Mouse (Mus musculus): ENCODE measurements around the gene Retsat. TPM values are rescaled to one million over a fixed set of nuclear protein-coding genes. Genes with fewer than 3 reads are reported as not detected.
A peak's percentile ranks its signal among the peaks of the same experiment; 100 is the strongest.

Gene Retsat
- polyA plus RNA-seq, 1 experiment, result 20.8 TPM

- H3K27me3 ChIP-seq (ENCODE audit: control insufficient read depth, insufficient read depth, insufficient read length), result no peaks in the 10 kb centered on the region
- H3K79me2 ChIP-seq (ENCODE audit: control insufficient read depth, insufficient read depth), result no peaks in the 10 kb centered on the region
- H3ac ChIP-seq (ENCODE audit: control insufficient read depth, insufficient read length, low read depth), result no peak overlapping the region
- H3K4me3 ChIP-seq (ENCODE audit: insufficient read depth, poor library complexity, severe bottlenecking), result no peak overlapping the region
- H3K36me3 ChIP-seq (ENCODE audit: control insufficient read depth, insufficient read depth), result no peaks in the 10 kb centered on the region
- TF ChIP-seq FOSL1 (IDR thresholded peaks at IDR 0.05; ENCODE audit: insufficient read depth, low read length, poor library complexity, severe bottlenecking), result no peak
- TF ChIP-seq MYOD1 (IDR thresholded peaks at IDR 0.05; ENCODE audit: control insufficient read depth, insufficient read length, low read depth), result no peak
- TF ChIP-seq MAX (IDR thresholded peaks at IDR 0.05), result no peak
- TF ChIP-seq MYOG (IDR thresholded peaks at IDR 0.05; ENCODE audit: control insufficient read depth, extremely low read depth, insufficient read length), result no peak
- TF ChIP-seq CTCF (IDR thresholded peaks at IDR 0.05; ENCODE audit: control insufficient read depth, insufficient read depth, insufficient read length), result no peak
- TF ChIP-seq CEBPB (IDR thresholded peaks at IDR 0.05; ENCODE audit: low read depth), result no peak
- no peak for TF ChIP-seq USF1 (IDR thresholded peaks at IDR 0.05; ENCODE audit: low read depth)
- H3K79me3 ChIP-seq (ENCODE audit: low read depth), result no peaks in the 10 kb centered on the region
Measured at GRCm38 (mm10) chr6:72650338-72650851, 52.1 kb downstream of the Retsat start.

- Histone ChIP-seq H3K4me3 (ENCODE audit: insufficient read depth, poor library complexity, severe bottlenecking) (no peak overlapping the region), H3K79me3 (ENCODE audit: low read depth) (no peaks in the 10 kb centered on the region), H3K27me3 (ENCODE audit: control insufficient read depth, insufficient read depth, insufficient read length) (no peaks in the 10 kb centered on the region), H3K36me3 (ENCODE audit: control insufficient read depth, insufficient read depth) (no peaks in the 10 kb centered on the region), H3K79me2 (ENCODE audit: control insufficient read depth, insufficient read depth) (no peaks in the 10 kb centered on the region), H3ac (ENCODE audit: control insufficient read depth, insufficient read length, low read depth) (no peak overlapping the region)
- TF ChIP-seq FOSL1 (IDR thresholded peaks at IDR 0.05; ENCODE audit: insufficient read depth, low read length, poor library complexity, severe bottlenecking) (no peak), MAX (IDR thresholded peaks at IDR 0.05) (no peak), MYOD1 (IDR thresholded peaks at IDR 0.05; ENCODE audit: control insufficient read depth, insufficient read length, low read depth) (no peak)
Measured at GRCm38 (mm10) chr6:72653419-72653818, 55.1 kb downstream of the Retsat start.

- Histone ChIP-seq H3K36me3 (ENCODE audit: control insufficient read depth, insufficient read depth) (no peaks in the 10 kb centered on the region), H3K27me3 (ENCODE audit: control insufficient read depth, insufficient read depth, insufficient read length) (no peaks in the 10 kb centered on the region), H3ac (ENCODE audit: control insufficient read depth, insufficient read length, low read depth) (no peak overlapping the region), H3K4me3 (ENCODE audit: insufficient read depth, poor library complexity, severe bottlenecking) (no peak overlapping the region), H3K79me2 (ENCODE audit: control insufficient read depth, insufficient read depth) (no peaks in the 10 kb centered on the region), H3K79me3 (ENCODE audit: low read depth) (no peaks in the 10 kb centered on the region)
- TF ChIP-seq USF1 (IDR thresholded peaks at IDR 0.05; ENCODE audit: low read depth) (no peak), MYOG (IDR thresholded peaks at IDR 0.05; ENCODE audit: control insufficient read depth, extremely low read depth, insufficient read length) (no peak), CEBPB (IDR thresholded peaks at IDR 0.05; ENCODE audit: low read depth) (no peak), MAX (IDR thresholded peaks at IDR 0.05) (no peak), MYOD1 (IDR thresholded peaks at IDR 0.05; ENCODE audit: control insufficient read depth, insufficient read length, low read depth) (no peak), FOSL1 (IDR thresholded peaks at IDR 0.05; ENCODE audit: insufficient read depth, low read length, poor library complexity, severe bottlenecking) (no peak), CTCF (IDR thresholded peaks at IDR 0.05; ENCODE audit: control insufficient read depth, insufficient read depth, insufficient read length) (no peak)
Measured at GRCm38 (mm10) chr6:72654355-72654754, 56.1 kb downstream of the Retsat start.

GRCm38 (mm10) chr6:72655309-72656052 is 57.2 kb downstream of the Retsat start:
- Histone ChIP-seq H3K4me3 (ENCODE audit: insufficient read depth, poor library complexity, severe bottlenecking) (no peak overlapping the region), H3K79me3 (ENCODE audit: low read depth) (no peaks in the 10 kb centered on the region), H3K27me3 (ENCODE audit: control insufficient read depth, insufficient read depth, insufficient read length) (no peaks in the 10 kb centered on the region), H3K79me2 (ENCODE audit: control insufficient read depth, insufficient read depth) (no peaks in the 10 kb centered on the region), H3K36me3 (ENCODE audit: control insufficient read depth, insufficient read depth) (no peaks in the 10 kb centered on the region), H3ac (ENCODE audit: control insufficient read depth, insufficient read length, low read depth) (no peak overlapping the region)
- TF ChIP-seq MYOD1 (IDR thresholded peaks at IDR 0.05; ENCODE audit: control insufficient read depth, insufficient read length, low read depth) (peak; percentile 68), FOSL1 (IDR thresholded peaks at IDR 0.05; ENCODE audit: insufficient read depth, low read length, poor library complexity, severe bottlenecking) (no peak)

- TF ChIP-seq MYOD1 (IDR thresholded peaks at IDR 0.05; ENCODE audit: control insufficient read depth, insufficient read length, low read depth), result no peak
- TF ChIP-seq CTCF (IDR thresholded peaks at IDR 0.05; ENCODE audit: control insufficient read depth, insufficient read depth, insufficient read length), result no peak
- no peak for TF ChIP-seq USF1 (IDR thresholded peaks at IDR 0.05; ENCODE audit: low read depth)
- TF ChIP-seq MAX (IDR thresholded peaks at IDR 0.05), result no peak
- no peak for TF ChIP-seq FOSL1 (IDR thresholded peaks at IDR 0.05; ENCODE audit: insufficient read depth, low read length, poor library complexity, severe bottlenecking)
- TF ChIP-seq CEBPB (IDR thresholded peaks at IDR 0.05; ENCODE audit: low read depth), result no peak
- TF ChIP-seq MYOG (IDR thresholded peaks at IDR 0.05; ENCODE audit: control insufficient read depth, extremely low read depth, insufficient read length), result no peak
- H3K27me3 ChIP-seq (ENCODE audit: control insufficient read depth, insufficient read depth, insufficient read length), result no peaks in the 10 kb centered on the region
- no peak overlapping the region for H3ac ChIP-seq (ENCODE audit: control insufficient read depth, insufficient read length, low read depth)
- no peaks in the 10 kb centered on the region for H3K79me3 ChIP-seq (ENCODE audit: low read depth)
- H3K36me3 ChIP-seq (ENCODE audit: control insufficient read depth, insufficient read depth), result no peaks in the 10 kb centered on the region
- H3K79me2 ChIP-seq (ENCODE audit: control insufficient read depth, insufficient read depth), result no peaks in the 10 kb centered on the region
- no peak overlapping the region for H3K4me3 ChIP-seq (ENCODE audit: insufficient read depth, poor library complexity, severe bottlenecking)
Measured at GRCm38 (mm10) chr6:72656053-72656442, 57.8 kb downstream of the Retsat start.

GRCm38 (mm10) chr6:72658006-72658405 is 59.7 kb downstream of the Retsat start:
- Histone ChIP-seq H3K36me3 (ENCODE audit: control insufficient read depth, insufficient read depth) (no peaks in the 10 kb centered on the region), H3ac (ENCODE audit: control insufficient read depth, insufficient read length, low read depth) (no peak overlapping the region), H3K4me3 (ENCODE audit: insufficient read depth, poor library complexity, severe bottlenecking) (no peak overlapping the region), H3K27me3 (ENCODE audit: control insufficient read depth, insufficient read depth, insufficient read length) (no peaks in the 10 kb centered on the region), H3K79me2 (ENCODE audit: control insufficient read depth, insufficient read depth) (no peaks in the 10 kb centered on the region), H3K79me3 (ENCODE audit: low read depth) (no peaks in the 10 kb centered on the region)
- TF ChIP-seq USF1 (IDR thresholded peaks at IDR 0.05; ENCODE audit: low read depth), result no peak
- TF ChIP-seq MYOG (IDR thresholded peaks at IDR 0.05; ENCODE audit: control insufficient read depth, extremely low read depth, insufficient read length), result no peak
- TF ChIP-seq CTCF (IDR thresholded peaks at IDR 0.05; ENCODE audit: control insufficient read depth, insufficient read depth, insufficient read length), result no peak
- TF ChIP-seq MAX (IDR thresholded peaks at IDR 0.05), result no peak
- no peak for TF ChIP-seq MYOD1 (IDR thresholded peaks at IDR 0.05; ENCODE audit: control insufficient read depth, insufficient read length, low read depth)
- no peak for TF ChIP-seq FOSL1 (IDR thresholded peaks at IDR 0.05; ENCODE audit: insufficient read depth, low read length, poor library complexity, severe bottlenecking)
- no peak for TF ChIP-seq CEBPB (IDR thresholded peaks at IDR 0.05; ENCODE audit: low read depth)
